Mouse (Mus musculus) T-helper 1 cell (primary cell): Measurements from ENCODE around the gene Cfap46.

ENCODE experiments used
- in situ Hi-C: fragments of 300-600 bp; cut with MboI, MseI; formaldehyde crosslinking; loops from one replicate; pipeline ENCODE4 v1.15.1; 2025; ENCODE audit warnings: high pct_unique_total_duplicates

Gene Cfap46

DNA sequence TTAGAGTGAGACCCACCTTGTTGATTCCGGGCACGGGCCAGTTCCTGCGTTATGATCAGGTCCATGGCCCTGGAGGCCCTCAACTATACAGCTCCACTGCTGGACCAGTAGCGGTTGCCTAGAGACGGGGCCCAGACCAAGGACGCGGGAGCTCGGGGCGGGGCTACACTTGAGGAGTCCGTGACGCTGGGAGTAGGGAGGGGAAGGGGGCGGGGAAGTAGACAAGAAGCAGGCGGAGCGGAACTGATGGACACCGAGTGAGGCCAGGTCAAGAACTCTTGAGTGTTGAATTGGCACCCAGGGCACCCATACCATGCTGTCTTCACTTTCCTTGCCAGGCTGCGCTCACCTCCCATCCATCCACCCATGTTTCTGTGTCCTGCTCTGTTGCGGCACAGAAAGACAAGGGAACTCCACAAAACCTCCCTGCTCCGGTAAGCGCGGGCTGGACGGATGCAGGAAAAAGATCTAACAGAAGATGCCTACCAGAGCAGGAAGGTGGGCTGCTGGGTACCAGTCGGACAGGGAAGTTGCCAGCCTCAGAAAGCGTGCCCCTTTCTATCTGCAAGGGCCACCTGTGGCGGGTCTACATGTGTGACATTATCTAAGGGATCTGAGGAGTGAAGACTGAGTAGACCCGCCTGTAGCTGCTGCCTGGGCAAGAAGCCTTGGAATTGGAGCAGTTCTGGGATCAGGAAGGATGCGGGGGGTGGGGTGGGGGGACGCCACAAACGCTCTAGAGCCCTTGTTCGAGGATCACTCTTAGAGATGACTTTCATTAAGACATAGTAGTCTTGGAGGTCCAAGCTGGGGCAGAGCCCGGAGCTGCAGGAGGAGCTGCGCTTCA lies at the start of gene Cfap46:
Gene Cfap46, minus strand, starts transcription at position 112 of the 847 bp plus-strand sequence.
- in situ Hi-C loops: no loop called here

DNA sequence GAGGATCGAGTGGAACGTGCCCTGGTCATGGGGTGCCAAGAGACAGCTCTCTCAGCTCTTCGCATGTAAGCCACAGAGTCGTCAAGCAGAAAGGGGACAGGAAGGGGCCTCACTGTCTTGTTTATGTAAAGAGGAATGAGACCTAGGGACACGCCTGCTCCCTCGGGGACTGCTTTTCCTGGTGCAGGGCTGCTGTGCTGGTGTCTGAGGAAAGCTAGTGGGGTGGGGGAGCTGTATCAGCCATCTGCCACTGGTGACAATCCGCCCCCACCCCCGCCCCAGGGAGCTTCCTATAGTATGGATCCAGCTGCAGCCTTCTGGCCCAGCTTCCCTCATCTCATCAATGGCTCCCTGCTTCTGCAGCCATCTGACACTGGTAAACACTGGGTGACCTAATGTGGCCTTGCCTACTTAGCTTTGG lies 47.7 kb upstream of the Cfap46 start:
- in situ Hi-C loops: no loop called here

DNA sequence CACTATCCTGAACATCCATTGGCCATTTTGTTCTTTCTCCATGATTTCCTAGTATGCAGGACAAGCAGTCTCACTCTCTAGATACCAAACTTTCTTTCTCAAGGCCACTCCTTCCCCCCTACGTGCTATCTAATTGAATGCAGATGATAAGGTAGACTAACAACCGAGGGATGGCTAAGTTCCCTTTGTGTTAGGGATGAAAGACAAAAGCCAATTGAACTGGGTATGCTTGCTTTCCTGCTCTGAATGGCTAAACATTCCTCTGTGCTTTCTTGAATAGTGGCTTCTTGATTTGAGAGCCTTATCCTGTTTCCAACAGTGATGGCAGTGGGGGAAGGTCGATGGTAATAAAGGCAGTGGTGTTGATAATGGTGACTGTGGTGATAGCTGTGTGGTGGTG lies 43.5 kb upstream of the Cfap46 start:
- in situ Hi-C loops: no loop called here

DNA sequence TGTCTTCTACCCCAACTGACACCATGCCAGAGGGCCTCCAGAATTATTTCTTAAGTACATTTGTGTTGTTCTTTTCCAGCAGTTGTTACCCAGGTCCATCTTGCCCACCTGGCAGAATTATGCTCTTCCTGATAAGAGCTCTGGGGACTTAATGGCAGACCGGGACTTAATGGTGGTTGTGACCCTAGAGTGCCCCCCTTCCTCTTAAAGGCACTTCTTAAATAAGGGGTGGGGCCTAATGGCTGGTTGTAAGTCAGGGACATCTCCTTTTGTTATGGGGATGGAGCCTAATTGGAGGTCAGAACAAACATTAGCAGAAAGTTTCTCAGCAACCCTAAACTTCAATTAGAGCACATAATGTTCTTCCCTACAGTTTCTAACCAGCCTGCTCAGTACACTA lies 42.0 kb upstream of the Cfap46 start:
- in situ Hi-C loops: no loop called here

DNA sequence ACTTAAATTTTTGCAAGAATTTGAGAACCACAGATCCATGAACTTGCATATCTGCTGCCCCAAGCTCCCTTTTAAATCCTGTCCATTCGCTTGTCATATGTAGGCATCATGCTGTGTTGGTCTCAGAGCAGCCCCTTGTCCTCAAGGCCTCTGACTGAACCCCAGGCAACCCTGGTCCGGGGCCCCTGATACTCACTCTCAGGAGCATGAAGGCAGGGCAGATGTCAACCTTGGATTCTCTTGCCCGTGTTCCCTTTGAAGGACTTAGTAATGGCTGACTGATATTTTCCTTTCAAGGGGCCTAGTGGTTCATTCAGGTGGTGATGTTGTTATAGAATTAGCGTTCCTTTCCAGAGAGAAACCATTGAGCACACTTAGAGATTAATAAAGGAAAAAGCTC lies 40.4 kb upstream of the Cfap46 start:
- in situ Hi-C loops: no loop called here

DNA sequence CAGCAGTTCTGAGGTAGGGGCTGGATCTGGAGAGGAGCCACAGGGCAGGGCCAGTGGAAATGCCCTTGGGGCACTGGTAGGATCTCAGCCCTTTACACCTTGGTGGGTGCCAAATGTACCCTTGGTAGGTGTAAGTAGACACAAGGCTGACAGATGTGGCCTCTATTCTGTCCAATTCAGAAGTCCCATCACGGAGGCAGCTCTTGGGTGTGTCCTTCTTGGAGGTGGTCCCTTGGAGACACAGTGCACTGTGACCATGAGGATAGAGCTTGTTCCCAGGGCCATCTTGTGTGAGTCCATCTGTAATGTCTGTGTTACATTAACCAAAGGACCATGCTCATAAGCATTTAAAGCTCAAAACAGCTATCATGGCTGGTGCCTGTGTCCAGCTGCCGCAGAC lies 37.6 kb upstream of the Cfap46 start:
- in situ Hi-C loops: no loop called here

DNA sequence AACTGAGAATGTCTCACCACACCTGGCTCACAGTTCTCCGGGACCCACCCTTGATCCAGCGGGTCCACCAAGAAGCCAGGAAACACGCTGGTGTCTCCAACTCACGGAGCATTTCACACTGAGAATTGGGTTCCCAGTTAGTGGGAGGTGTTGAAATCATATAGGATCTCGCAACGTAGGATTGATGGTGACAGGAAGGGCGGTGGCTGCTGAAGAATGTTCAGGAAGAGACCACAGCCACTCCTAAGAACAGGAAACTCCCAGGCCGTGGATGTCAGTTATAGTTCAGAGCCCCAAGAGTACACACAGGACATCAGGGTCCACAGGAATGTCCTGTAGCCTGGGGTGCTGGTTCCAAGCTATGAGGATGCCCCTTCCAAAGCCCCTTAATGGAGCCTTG lies 34.2 kb upstream of the Cfap46 start:
- in situ Hi-C loops: no loop called here

DNA sequence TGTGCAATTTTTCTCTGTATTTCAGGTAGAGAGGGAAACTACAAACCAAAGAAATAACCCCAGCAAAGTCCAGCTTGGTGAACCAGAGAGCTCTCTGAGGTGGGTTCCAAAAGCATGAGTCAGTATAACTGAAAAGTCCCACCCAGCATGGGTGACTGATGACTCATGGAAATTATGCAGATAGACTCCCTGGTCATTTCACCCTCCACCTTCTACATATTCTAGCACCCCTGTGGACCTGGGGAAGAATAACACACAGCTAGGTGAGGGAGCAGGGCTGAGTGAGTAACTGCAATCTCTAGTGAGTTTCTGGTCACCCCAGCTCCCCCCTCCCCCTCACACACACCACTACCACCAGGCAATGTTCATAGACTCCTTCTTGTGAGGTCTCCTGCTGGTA lies 28.2 kb upstream of the Cfap46 start:
- in situ Hi-C loops: no loop called here

DNA sequence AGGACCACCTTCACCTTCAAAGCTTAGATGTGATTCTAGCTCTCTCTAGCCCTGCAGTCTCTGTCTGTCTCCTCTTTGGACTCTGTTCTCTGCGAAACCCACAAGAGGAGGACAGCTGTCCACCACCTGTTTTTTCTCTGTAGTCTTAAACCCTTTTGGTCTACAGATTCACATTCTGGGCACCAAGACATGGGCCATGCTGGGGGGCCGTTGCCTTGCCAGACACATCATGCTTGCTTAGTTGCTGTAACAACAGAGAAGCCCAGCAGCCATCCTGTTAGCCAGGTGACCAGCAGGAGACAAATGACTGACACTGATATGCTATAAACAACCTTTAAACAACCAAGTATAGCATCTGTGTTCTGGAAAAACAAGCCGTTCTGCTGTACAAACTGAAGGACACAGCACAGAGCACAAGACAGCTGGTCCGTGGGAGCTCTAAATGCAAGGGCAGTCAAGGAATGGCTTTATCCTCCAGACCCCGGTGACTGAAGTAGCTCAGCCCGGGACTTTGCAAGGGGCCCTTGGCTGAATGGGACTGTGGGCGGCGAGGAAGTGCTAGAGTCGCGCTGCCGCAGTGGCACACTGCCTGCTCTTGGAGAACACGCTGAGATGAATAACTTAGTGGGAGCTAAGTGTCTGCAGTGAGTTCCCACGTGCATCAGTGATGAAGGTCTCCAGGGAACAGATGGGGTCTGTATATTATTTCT lies 22.9 kb upstream of the Cfap46 start:
- in situ Hi-C loops: loop anchor here (10.0 kb wide), 1 partner anchor 348 kb away; no protein-coding TSS in a partner anchor

DNA sequence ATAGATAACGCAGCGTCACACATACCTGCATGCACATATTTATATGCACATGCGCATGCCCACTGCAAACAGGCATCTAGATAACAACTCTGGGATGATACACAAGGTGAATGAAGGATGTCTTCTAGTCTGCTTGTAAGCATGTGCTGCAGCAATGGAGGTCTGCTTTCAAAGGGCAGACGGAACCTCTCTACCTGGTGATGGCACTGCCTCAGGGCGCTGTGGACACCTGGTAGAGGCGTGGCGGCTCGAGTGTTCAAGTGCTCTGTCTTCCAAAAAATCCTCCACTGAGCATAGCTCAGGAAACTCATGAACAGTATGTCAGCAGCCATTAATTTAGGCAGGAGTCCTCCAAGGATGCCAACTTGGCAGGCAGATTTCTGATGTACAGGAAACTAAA lies 22.2 kb upstream of the Cfap46 start:
- in situ Hi-C loops: loop anchor here (10.0 kb wide), 1 partner anchor 349 kb away; no protein-coding TSS in a partner anchor

DNA sequence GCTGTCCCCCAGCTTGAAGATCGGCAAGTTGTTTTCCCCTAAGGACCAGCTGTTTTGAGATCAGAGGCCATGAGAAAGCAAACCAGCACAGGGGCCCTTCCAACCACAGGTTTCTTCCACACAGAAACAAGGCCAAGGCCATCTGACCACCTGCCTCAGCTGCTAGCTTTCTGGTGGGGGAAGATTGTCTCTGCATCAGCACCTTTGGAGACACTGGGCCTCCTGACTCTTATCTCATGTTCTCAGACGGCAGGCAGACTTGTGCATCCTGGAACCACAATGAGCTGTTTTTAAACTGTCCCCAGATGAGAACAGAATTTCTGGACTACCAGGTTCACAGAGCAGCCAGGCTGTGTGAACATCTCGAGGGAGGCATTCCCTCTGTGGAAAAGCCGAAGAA lies 21.5 kb upstream of the Cfap46 start:
- in situ Hi-C loops: loop anchor here (10.0 kb wide), 1 partner anchor 350 kb away; no protein-coding TSS in a partner anchor

DNA sequence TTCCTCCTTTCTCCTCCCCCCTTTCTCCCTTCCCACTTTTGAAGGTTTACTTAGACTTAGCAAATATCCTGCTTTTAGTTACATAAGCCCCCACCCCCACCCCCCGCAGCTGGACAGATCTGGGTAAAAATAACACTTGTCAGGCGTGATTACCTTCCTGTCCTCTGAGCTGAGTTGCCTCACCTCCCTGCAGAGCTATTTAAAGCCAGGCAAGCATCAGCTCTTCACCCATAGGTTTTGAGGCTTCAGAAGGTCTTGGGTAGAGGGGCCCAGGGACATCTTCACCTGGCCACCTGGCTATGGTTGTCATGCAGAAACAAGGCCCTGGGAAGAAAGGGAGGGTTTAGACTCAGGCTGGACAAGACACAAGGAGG lies 20.2 kb upstream of the Cfap46 start:
- in situ Hi-C loops: loop anchor here (5.0 to 10.0 kb wide), 2 partner anchors 173 to 351 kb away; no protein-coding TSS in a partner anchor

DNA sequence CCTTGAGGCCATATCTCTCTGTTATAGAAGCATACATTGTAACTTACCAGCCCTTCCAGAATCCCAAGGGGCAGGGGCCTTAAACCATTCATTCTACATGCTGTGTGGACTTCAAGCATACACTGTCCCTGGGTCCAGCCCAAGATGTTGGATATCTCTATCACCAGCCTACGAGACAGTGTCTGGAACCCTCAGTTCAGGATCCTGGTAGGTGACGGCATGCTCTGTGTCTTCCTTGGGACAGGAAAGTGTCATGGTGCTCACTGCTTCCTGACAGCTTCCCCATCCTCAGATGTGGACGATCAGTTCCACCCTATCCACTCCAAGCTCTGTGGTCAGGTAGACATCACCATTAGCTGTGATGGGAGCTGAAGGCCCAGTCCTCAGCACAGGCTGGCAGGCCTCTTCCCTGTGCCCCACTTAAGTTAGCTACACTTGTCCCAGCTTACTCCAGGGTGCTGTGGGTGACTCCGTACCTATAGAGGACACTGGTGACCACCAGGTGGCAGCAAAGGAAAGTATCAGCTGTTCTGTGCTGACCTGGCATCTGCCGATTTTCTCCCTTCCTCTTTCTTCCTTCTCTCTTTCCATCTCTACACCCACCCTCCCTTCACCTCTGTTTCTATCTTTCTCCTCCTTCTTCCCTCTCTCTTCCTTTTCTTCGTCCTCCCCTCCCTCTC lies 19.7 kb upstream of the Cfap46 start:
- in situ Hi-C loops: loop anchor here (5.0 to 10.0 kb wide), 2 partner anchors 174 to 352 kb away; no protein-coding TSS in a partner anchor

DNA sequence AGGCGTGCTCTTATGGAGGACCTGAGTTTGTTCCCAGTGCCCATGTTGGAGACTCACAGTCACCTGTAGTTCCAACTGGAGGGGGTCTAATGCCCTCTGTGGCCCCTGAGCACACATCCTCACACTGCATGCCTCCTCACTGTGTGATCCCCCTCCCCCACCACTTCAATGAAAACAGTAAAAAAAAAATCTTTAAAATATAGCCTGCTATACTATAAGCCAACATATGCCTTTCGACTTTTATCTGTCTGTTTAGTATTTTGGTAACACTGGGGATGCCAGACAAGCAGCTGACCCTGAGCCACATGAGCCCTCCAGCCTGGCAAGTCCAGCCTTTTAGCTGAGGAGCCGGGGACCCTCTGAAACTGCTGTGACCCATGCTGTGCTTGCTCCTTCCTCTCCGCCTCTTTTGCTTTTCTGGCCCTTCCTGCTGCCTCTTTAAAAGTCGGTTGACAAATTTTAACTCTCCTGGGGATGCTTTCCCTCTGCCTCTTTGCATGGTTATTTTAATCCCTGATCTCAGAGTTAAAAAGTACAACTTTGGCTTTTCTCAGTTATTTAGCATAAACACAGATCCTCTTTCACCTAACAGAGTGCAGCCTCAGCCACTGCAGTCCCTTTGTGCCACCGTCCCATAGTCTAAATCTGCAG lies 18.2 kb upstream of the Cfap46 start:
- in situ Hi-C loops: loop anchor here (5.0 to 10.0 kb wide), 2 partner anchors 176 to 353 kb away; no protein-coding TSS in a partner anchor

DNA sequence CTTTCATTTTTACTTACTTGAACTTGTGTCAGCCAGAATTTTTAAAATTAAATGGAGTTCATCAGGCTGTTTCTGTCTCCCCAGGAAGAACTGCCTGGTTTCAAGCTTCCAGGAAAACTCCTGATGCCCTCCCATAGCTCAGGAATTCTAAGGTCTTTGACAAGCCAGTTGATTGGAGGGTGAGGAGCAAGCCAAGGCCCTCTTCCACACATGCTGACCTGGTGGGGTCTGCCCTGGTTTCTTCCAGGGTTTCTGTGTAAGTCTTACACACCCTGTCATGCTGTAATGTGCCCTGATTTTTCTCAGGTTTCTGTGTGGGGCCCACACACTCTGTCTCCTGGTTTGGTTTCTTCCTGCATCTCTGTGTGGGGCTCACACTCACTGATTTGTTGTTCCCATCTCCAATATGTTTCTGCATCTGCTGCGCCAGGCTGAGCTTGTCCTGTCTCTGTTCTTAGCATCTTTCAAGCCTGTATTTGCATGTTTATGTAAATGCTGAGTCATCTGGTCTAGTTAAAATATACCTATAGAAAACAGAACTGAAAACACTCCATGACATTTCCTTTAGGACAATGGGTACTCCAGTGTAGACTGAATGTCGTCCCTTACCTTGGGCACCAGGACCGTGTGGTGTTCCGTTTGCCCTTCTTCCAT lies 9.2 kb upstream of the Cfap46 start:
- in situ Hi-C loops: no loop called here

DNA sequence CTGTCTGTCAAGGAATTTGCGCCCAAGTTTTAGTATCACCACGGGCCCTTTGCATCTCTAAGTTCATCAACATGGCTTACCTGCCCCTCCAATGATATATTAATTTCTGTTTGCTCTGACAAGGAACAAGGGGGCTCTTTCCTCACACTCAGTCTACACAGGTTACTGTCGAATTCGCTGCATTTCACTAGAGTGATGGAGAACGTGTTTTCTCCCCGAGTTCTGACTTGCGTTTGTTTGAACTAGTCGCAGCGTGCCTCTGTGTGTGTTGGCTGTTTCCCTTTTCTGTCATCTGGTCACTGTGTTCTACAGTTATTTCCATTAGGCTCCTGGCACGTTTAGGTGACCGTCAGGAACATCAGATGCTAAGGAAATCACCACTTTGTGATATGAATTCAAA lies 8.6 kb upstream of the Cfap46 start:
- in situ Hi-C loops: no loop called here

DNA sequence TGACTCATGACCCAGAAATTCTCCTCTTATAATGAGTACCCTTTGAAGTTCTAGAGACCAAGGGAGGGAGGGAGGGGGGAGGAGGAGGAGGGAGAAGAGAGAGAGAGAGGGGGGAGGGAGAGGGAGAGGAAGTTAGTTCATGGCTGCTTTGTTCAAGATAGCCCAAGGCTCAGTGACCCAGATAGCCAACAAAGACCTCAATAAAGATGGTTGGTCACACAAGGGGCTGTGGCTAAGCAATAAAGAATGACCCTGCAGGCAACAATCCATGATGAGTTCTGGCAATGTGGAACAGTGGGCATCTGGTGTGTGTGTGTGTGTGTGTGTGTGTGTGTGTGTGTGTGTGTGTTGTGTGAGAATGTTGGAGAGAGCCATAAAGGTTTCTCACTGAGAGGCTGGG lies 1.7 kb upstream of the Cfap46 start:
- in situ Hi-C loops: no loop called here

DNA sequence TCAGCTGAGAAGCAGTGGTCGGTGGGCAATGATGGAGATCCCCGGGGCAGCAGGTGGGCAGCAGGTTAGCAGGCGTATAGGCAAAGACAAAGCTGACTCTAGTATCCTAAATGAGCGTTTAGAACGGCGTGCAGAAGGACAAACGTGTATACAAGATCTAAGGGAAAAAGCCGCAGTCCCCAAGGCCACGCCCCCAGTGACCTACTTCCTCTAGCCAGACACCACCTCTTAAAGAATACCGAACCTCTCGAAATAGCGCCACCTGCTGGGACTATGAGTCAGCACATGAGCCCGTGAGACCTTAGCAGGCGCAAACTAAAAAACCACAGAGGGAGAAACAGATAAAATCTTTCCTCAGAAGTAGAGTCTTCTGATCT lies 924 bp upstream of the Cfap46 start:
- in situ Hi-C loops: no loop called here

DNA sequence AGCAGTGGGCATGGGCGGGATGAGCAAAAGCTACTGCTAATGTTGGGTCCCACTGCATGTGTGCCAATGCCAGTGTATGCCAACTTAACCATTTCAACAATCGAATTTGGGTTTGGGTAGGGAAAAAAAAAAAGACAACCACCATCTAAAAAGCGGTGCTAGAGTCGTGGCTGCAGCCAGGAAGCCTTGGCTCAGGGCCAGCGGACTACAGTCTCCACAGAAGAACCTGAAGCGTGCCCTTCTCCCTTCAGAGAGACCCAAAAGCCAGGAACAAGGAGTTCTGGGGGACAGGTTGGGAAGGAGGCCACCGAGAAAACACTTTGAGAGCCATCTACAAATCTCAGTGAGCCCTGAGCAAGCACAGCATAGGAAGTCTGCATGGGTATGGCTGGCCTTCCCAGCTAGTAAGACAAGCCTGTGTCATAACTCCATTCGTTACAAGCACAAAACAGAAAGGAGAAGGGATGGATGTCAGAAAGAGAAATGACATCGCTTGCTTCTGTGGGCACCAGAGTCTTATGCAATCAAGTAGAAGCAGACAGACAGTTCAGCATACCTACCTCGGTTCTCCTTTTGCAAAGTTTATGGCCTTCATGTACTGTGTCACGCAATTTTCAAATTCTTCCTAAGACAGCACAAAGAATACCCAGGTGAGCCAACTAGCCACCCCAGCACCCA lies 1.6 kb downstream of the Cfap46 start:
- in situ Hi-C loops: no loop called here

DNA sequence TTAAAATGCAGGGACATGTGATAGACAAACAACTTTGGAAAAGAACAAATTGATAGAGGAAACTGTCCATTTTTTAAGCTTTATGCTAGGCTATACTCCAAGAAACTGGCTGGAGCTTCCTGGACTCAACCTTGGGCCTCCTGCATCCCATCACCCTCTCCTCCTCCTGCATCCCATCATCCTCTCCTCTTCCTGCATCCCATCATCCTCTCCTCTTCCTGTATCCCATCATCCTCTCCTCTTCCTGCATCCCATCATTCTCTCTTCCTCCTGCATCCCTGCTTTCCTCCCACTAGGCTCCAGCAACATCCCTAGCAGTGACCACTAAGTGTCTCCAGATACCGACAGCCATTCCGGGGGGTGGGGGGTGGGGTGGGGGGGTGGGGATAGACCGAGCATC lies 7.2 kb downstream of the Cfap46 start:
- in situ Hi-C loops: no loop called here

DNA sequence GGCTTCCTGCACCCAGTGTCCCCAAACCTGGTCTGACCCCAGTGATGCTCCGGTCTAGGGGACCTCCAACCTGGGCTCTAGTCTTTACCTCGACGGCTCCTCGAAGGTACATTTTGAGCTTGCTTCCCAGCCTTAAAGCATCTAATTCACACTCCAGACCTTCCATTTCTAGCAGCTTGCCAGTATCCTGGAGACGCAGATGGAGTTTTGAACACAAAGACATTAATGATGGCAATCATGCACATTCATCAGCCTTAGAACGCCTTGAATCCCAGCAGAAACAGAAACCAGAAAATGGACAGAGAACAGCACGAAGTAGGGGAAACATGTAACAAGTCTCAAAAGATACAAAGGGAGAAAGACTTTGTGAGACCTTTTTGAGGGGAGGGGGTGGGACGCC lies 16.7 kb downstream of the Cfap46 start:
- in situ Hi-C loops: no loop called here
